Mouse (Mus musculus) midbrain, postnatal 0 days (tissue): ENCODE data around the gene Efemp2. TPM values are rescaled to one million over a fixed set of nuclear protein-coding genes. Genes with fewer than 3 reads are reported as not detected.

Experiments
- ATAC-seq: fragments of 200-750 bp; cut with Nextera tagmentation; 2 replicates; pipeline ENCODE4 v1.8.0; 2017; ENCODE audit warnings: moderate number of reproducible peaks, mild to moderate bottlenecking, moderate TSS enrichment, moderate library complexity; ENCODE audit not compliant: low FRiP score
- DNase-seq: peaks from one replicate; pipeline ENCODE4 v3.0.0-alpha.2; 2015; ENCODE audit warnings: low spot score
- H3K27ac ChIP-seq: fragments of 300-500 bp; sonication (generic); 2 replicates; pipeline ENCODE4 v1.5.1; 2014; ENCODE audit warnings: low read depth, mild to moderate bottlenecking, low read length, mixed read lengths
- H3K27me3 ChIP-seq: fragments of 300-500 bp; sonication (generic); 2 replicates; pipeline ENCODE4 v1.6.1; 2014; ENCODE audit warnings: low read length, control low read depth, mixed read lengths; ENCODE audit not compliant: insufficient read depth
- H3K36me3 ChIP-seq: fragments of 300-500 bp; sonication (generic); 2 replicates; pipeline ENCODE4 v1.6.1; 2014; ENCODE audit warnings: low read length, control low read depth, mixed read lengths; ENCODE audit not compliant: insufficient read depth
- H3K4me1 ChIP-seq: fragments of 300-500 bp; sonication (generic); 2 replicates; pipeline ENCODE4 v1.6.1; 2014; ENCODE audit warnings: mild to moderate bottlenecking, control low read depth, antibody characterized with exemption, low read length, mixed read lengths; ENCODE audit not compliant: insufficient read depth
- H3K4me2 ChIP-seq: fragments of 300-500 bp; sonication (generic); 2 replicates; pipeline ENCODE4 v1.6.1; 2014; ENCODE audit warnings: low read depth, mild to moderate bottlenecking, low read length, mixed read lengths; ENCODE audit not compliant: poor library complexity, severe bottlenecking
- H3K4me3 ChIP-seq: fragments of 300-500 bp; sonication (generic); 2 replicates; pipeline ENCODE4 v1.5.1; 2014; ENCODE audit warnings: low read depth, mild to moderate bottlenecking, low read length, moderate library complexity
- H3K9ac ChIP-seq: fragments of 300-500 bp; sonication (generic); replicated peaks from 2 replicates; pipeline ENCODE4 v1.6.1; 2014; ENCODE audit warnings: mild to moderate bottlenecking, low read length, moderate library complexity, mixed read lengths; ENCODE audit not compliant: poor library complexity, severe bottlenecking
- H3K9me3 ChIP-seq: fragments of 300-500 bp; sonication (generic); 2 replicates; pipeline ENCODE4 v1.6.1; 2016; ENCODE audit warnings: low read length, control low read depth
- CTCF ChIP-seq: IDR thresholded peaks from 2 replicates; pipeline ENCODE4 v1.5.1; 2016; ENCODE audit warnings: antibody characterized with exemption, mild to moderate bottlenecking
- WGBS: fragments of 180-500 bp; shearing (Covaris S2); extraction: QIAGEN DNeasy Blood & Tissue Kit; methylation state at CpG from one replicate; pipeline ENCODE4 v1.1.7; 2014; 5-methylcytosine and 5-hydroxymethylcytosine counted together
- polyA plus RNA-seq: library from polyadenylated mRNA; unstranded; fragments of >200 nt; fragmentation: Nextera tagmentation; extraction: Ambion mirVana; gene quantifications from 2 replicates; pipeline ENCODE4 v1.2.1, GENCODE M21; 2015
- total RNA-seq: library from RNA; depleted of rRNA; stranded (reverse); fragments of >200 nt; gene quantifications from 2 replicates; pipeline ENCODE4 v1.2.3, GENCODE M21; 2014; rRNA removed

Gene Efemp2
- total and polyA plus RNA-seq, 2 experiments from 2014 or later, result 32.9 to 35.2 TPM

GRCm38 (mm10) chr19:5516906-5517505, 43.3 kb downstream of the Efemp2 start:
- ATAC-seq (no peak), DNase-seq (no peak)
- no peaks in the 10 kb centered on the region for H3K36me3 ChIP-seq
- H3K27me3 ChIP-seq, result no peaks in the 10 kb centered on the region
- H3K4me1 ChIP-seq, result no peaks in the 10 kb centered on the region
- no peaks in the 10 kb centered on the region for H3K9me3 ChIP-seq
- WGBS, result 81% methylated on average over 8 of the region's 8 CpGs
- no peak overlapping the region for H3K27ac ChIP-seq
- no peak overlapping the region for H3K9ac ChIP-seq
- no peak for TF ChIP-seq CTCF
- H3K4me2 ChIP-seq, result no peak overlapping the region
- no peak overlapping the region for H3K4me3 ChIP-seq

- Histone ChIP-seq H3K36me3 (no peaks in the 10 kb centered on the region), H3K4me1 (no peaks in the 10 kb centered on the region), H3K9me3 (no peaks in the 10 kb centered on the region), H3K4me3 (no peak overlapping the region), H3K27ac (no peak overlapping the region), H3K27me3 (no peaks in the 10 kb centered on the region), H3K4me2 (no peak overlapping the region), H3K9ac (no peak overlapping the region)
- no peak for TF ChIP-seq CTCF
- 85% methylated on average over 3 of the region's 3 CpGs for WGBS
- DNase-seq, result no peak
- ATAC-seq, result no peak
Observed at GRCm38 (mm10) chr19:5518721-5519120, 45.0 kb downstream of the Efemp2 start.

- 0 out of 2 replicates have a peak, but pooled peaks cover 4% of the 10 kb centered on the region for H3K4me1 ChIP-seq
- DNase-seq (no peak), ATAC-seq (no peak)
- H3K27me3 ChIP-seq, result no peaks in the 10 kb centered on the region
- H3K9me3 ChIP-seq, result no peaks in the 10 kb centered on the region
- TF ChIP-seq CTCF, result no peak
- WGBS, result 69% methylated on average over 5 of the region's 5 CpGs
- H3K27ac ChIP-seq, result no peak overlapping the region
- H3K36me3 ChIP-seq, result no peaks in the 10 kb centered on the region
- no peak overlapping the region for H3K9ac ChIP-seq
- H3K4me2 ChIP-seq, result no peak overlapping the region
- H3K4me3 ChIP-seq, result no peak overlapping the region
Observed at GRCm38 (mm10) chr19:5525204-5525603, 51.5 kb downstream of the Efemp2 start.

- no peaks in the 10 kb centered on the region for H3K27me3 ChIP-seq
- H3K9me3 ChIP-seq, result no peaks in the 10 kb centered on the region
- ATAC-seq, result peak; percentile 82
- TF ChIP-seq CTCF, result peak; percentile 94
- no peak overlapping the region for H3K9ac ChIP-seq
- H3K4me1 ChIP-seq, result 0 out of 2 replicates have a peak, but pooled peaks cover 4% of the 10 kb centered on the region
- H3K4me3 ChIP-seq, result no peak overlapping the region
- no peak overlapping the region for H3K27ac ChIP-seq
- H3K4me2 ChIP-seq, result peak overlapping the region; percentile 33
- peak; percentile 89 for DNase-seq
- WGBS, result 6% methylated on average over 20 of the region's 20 CpGs
- H3K36me3 ChIP-seq, result no peaks in the 10 kb centered on the region
Observed at GRCm38 (mm10) chr19:5529325-5530137, 55.8 kb downstream of the Efemp2 start.

DNA sequence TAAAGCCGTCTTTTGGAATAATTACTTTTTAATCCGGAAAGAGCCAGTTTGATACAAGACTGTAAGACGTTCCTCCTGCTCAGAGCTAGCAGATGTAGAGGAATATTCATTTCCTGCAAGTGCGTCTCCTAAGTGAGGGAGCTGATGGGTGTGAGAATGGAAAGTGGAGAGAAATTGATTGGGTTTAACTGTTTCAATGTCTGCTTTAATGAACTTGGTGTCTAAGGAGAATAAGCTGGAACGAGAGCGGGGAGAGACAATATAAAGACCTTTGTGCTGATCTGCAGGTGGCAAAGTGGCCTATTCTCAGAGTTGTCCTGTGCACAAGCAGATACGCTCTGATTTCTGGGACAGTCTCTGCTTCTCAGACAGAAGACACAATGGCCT, 56.4 kb downstream of the Efemp2 start:
- H3K4me2 ChIP-seq, result no peak overlapping the region

More for the DNA sequence above, 56.4 kb downstream of the Efemp2 start:
- WGBS, result 17% methylated on average over 7 of the region's 7 CpGs
- Histone ChIP-seq H3K4me1 (0 out of 2 replicates have a peak, but pooled peaks cover 4% of the 10 kb centered on the region), H3K27me3 (no peaks in the 10 kb centered on the region), H3K9me3 (no peaks in the 10 kb centered on the region), H3K4me3 (no peak overlapping the region), H3K27ac (no peak overlapping the region), H3K36me3 (no peaks in the 10 kb centered on the region), H3K9ac (0 out of 2 replicates have a peak overlapping the region, but pooled peaks have one; percentile 1)
- ATAC-seq (no peak; the same call in 1 of the 2 replicates), DNase-seq (no peak)
- TF ChIP-seq CTCF, result no peak

Other genes starting within 250 kb of the Efemp2 start
- 86.4 and 124 TPM in 2 replicates for gene Pacs1, start 200.8 kb upstream of the Efemp2 start, total RNA-seq
- 47.9 and 49.9 TPM in 2 replicates for gene Pacs1, start 200.8 kb upstream of the Efemp2 start, polyA plus RNA-seq
- 270 and 283 TPM in 2 replicates for gene Sf3b2, start 178.5 kb upstream of the Efemp2 start, total RNA-seq
- 312 and 315 TPM in 2 replicates for gene Sf3b2, start 178.5 kb upstream of the Efemp2 start, polyA plus RNA-seq
- 27.4 and 29.2 TPM in 2 replicates for gene Gal3st3, start 175.6 kb upstream of the Efemp2 start, total RNA-seq
- 40.8 and 41.4 TPM in 2 replicates for gene Gal3st3, start 175.6 kb upstream of the Efemp2 start, polyA plus RNA-seq
- gene Catsper1, start 138.2 kb upstream of the Efemp2 start, total RNA-seq, result not detected in 2 replicates
- not detected in 2 replicates for gene Catsper1, start 138.2 kb upstream of the Efemp2 start, polyA plus RNA-seq
- gene Cst6, start 124.4 kb upstream of the Efemp2 start, total RNA-seq, result 0.82 and 1.1 TPM in 2 replicates
- gene Cst6, start 124.4 kb upstream of the Efemp2 start, polyA plus RNA-seq, result 13.1 and 14.9 TPM in 2 replicates
- gene Eif1ad, start 107.2 kb upstream of the Efemp2 start, total RNA-seq, result 26.0 and 33.4 TPM in 2 replicates
- 43.0 and 50.3 TPM in 2 replicates for gene Eif1ad, start 107.2 kb upstream of the Efemp2 start, polyA plus RNA-seq
- 72.9 and 79.6 TPM in 2 replicates for gene Banf1, start 106.8 kb upstream of the Efemp2 start, total RNA-seq
- 310 and 313 TPM in 2 replicates for gene Banf1, start 106.8 kb upstream of the Efemp2 start, polyA plus RNA-seq
- gene Sart1, start 85.3 kb upstream of the Efemp2 start, total RNA-seq, result 28.9 and 37.0 TPM in 2 replicates
- 43.4 and 51.0 TPM in 2 replicates for gene Sart1, start 85.3 kb upstream of the Efemp2 start, polyA plus RNA-seq
- gene Tsga10ip, start 71.4 kb upstream of the Efemp2 start, total RNA-seq, result not detected in 2 replicates
- 0.10 TPM in 1 of 2 replicates, not detected in the other for gene Tsga10ip, start 71.4 kb upstream of the Efemp2 start, polyA plus RNA-seq
- 187 and 203 TPM in 2 replicates for gene Drap1, start 49.0 kb upstream of the Efemp2 start, total RNA-seq
- gene Drap1, start 49.0 kb upstream of the Efemp2 start, polyA plus RNA-seq, result 332 and 342 TPM in 2 replicates
- gene AI837181, start 48.8 kb upstream of the Efemp2 start, total RNA-seq, result 73.2 and 98.8 TPM in 2 replicates
- gene AI837181, start 48.8 kb upstream of the Efemp2 start, polyA plus RNA-seq, result 74.1 and 85.2 TPM in 2 replicates
- gene Fosl1, start 26.4 kb upstream of the Efemp2 start, total RNA-seq, result 0.11 TPM in 1 of 2 replicates, not detected in the other
- gene Fosl1, start 26.4 kb upstream of the Efemp2 start, polyA plus RNA-seq, result not detected in 2 replicates
- gene Ccdc85b, start 16.1 kb upstream of the Efemp2 start, total RNA-seq, result 14.3 and 19.4 TPM in 2 replicates
- gene Ccdc85b, start 16.1 kb upstream of the Efemp2 start, polyA plus RNA-seq, result 15.4 and 15.6 TPM in 2 replicates
- gene Fibp, start 13.3 kb upstream of the Efemp2 start, total RNA-seq, result 91.4 and 122 TPM in 2 replicates
- gene Fibp, start 13.3 kb upstream of the Efemp2 start, polyA plus RNA-seq, result 174 and 191 TPM in 2 replicates
- 0.33 and 0.94 TPM in 2 replicates for gene Ctsw, start 5.4 kb upstream of the Efemp2 start, total RNA-seq
- 1.5 and 1.9 TPM in 2 replicates for gene Ctsw, start 5.4 kb upstream of the Efemp2 start, polyA plus RNA-seq
- 60.9 and 87.3 TPM in 2 replicates for gene Mus81, start 14.4 kb downstream of the Efemp2 start, total RNA-seq
- 27.9 and 30.4 TPM in 2 replicates for gene Mus81, start 14.4 kb downstream of the Efemp2 start, polyA plus RNA-seq
- 1,453 and 1,672 TPM in 2 replicates for gene Cfl1, start 16.5 kb downstream of the Efemp2 start, total RNA-seq
- gene Cfl1, start 16.5 kb downstream of the Efemp2 start, polyA plus RNA-seq, result 3,482 and 3,602 TPM in 2 replicates
- 3.2 and 7.3 TPM in 2 replicates for gene 1700020D05Rik, start 29.8 kb downstream of the Efemp2 start, total RNA-seq
- gene 1700020D05Rik, start 29.8 kb downstream of the Efemp2 start, polyA plus RNA-seq, result 0.20 TPM in 1 of 2 replicates, not detected in the other
- gene Snx32, start 36.6 kb downstream of the Efemp2 start, total RNA-seq, result 86.2 and 100 TPM in 2 replicates
- gene Snx32, start 36.6 kb downstream of the Efemp2 start, polyA plus RNA-seq, result 88.7 and 94.4 TPM in 2 replicates
- 0.27 TPM in 1 of 2 replicates, not detected in the other for gene Ovol1, start 86.7 kb downstream of the Efemp2 start, total RNA-seq
- 0.05 TPM in 1 of 2 replicates, not detected in the other for gene Ovol1, start 86.7 kb downstream of the Efemp2 start, polyA plus RNA-seq
- 12.8 and 14.5 TPM in 2 replicates for gene Ap5b1, start 94.1 kb downstream of the Efemp2 start, total RNA-seq
- 1.9 and 2.2 TPM in 2 replicates for gene Ap5b1, start 94.1 kb downstream of the Efemp2 start, polyA plus RNA-seq
- gene Rnaseh2c, start 127.9 kb downstream of the Efemp2 start, total RNA-seq, result 19.8 and 27.1 TPM in 2 replicates
- 43.1 and 50.9 TPM in 2 replicates for gene Rnaseh2c, start 127.9 kb downstream of the Efemp2 start, polyA plus RNA-seq
- 126 and 150 TPM in 2 replicates for gene Kat5, start 136.3 kb downstream of the Efemp2 start, total RNA-seq
- 73.9 and 76.8 TPM in 2 replicates for gene Kat5, start 136.3 kb downstream of the Efemp2 start, polyA plus RNA-seq
- gene Rela, start 163.5 kb downstream of the Efemp2 start, total RNA-seq, result 30.3 and 34.8 TPM in 2 replicates
- 30.8 and 31.8 TPM in 2 replicates for gene Rela, start 163.5 kb downstream of the Efemp2 start, polyA plus RNA-seq
- gene Sipa1, start 189.8 kb downstream of the Efemp2 start, total RNA-seq, result 26.1 and 36.0 TPM in 2 replicates
- 18.1 and 19.9 TPM in 2 replicates for gene Sipa1, start 189.8 kb downstream of the Efemp2 start, polyA plus RNA-seq
- 18.3 and 24.0 TPM in 2 replicates for gene Map3k11, start 214.8 kb downstream of the Efemp2 start, total RNA-seq
- 9.6 and 10.6 TPM in 2 replicates for gene Map3k11, start 214.8 kb downstream of the Efemp2 start, polyA plus RNA-seq
- gene Pcnx3, start 215.0 kb downstream of the Efemp2 start, total RNA-seq, result 95.5 and 103 TPM in 2 replicates
- gene Pcnx3, start 215.0 kb downstream of the Efemp2 start, polyA plus RNA-seq, result 18.4 and 19.1 TPM in 2 replicates
- not detected in 2 replicates for gene Kcnk7, start 230.4 kb downstream of the Efemp2 start, total RNA-seq
- 0.47 and 0.49 TPM in 2 replicates for gene Kcnk7, start 230.4 kb downstream of the Efemp2 start, polyA plus RNA-seq